Mouse (Mus musculus) stomach, embryonic 15.5 days (tissue): ENCODE results near the gene Chn1. TPM values are rescaled to one million over a fixed set of nuclear protein-coding genes. Genes with fewer than 3 reads are reported as not detected.

Source experiments
- ATAC-seq: fragments of 200-750 bp; cut with Nextera tagmentation; 2 replicates; pipeline ENCODE4 v1.8.0; 2017; ENCODE audit warnings: low read depth, moderate number of reproducible peaks, moderate TSS enrichment; ENCODE audit not compliant: insufficient read depth, low FRiP score
- H3K27ac ChIP-seq: fragments of 300-500 bp; sonication (generic); 2 replicates; pipeline ENCODE4 v1.5.1; 2015; ENCODE audit warnings: mild to moderate bottlenecking, inconsistent platforms
- H3K27me3 ChIP-seq: fragments of 300-500 bp; sonication (generic); replicated peaks from 2 replicates; pipeline ENCODE4 v1.6.1; 2015; ENCODE audit warnings: inconsistent platforms
- H3K36me3 ChIP-seq: fragments of 300-500 bp; sonication (generic); 2 replicates; pipeline ENCODE4 v1.6.1; 2015; ENCODE audit warnings: inconsistent platforms
- H3K4me1 ChIP-seq: fragments of 300-500 bp; sonication (generic); 2 replicates; pipeline ENCODE4 v1.6.1; 2015; ENCODE audit warnings: inconsistent platforms
- H3K4me2 ChIP-seq: fragments of 300-500 bp; sonication (generic); 2 replicates; pipeline ENCODE4 v1.6.1; 2015; ENCODE audit warnings: mild to moderate bottlenecking, inconsistent platforms
- H3K4me3 ChIP-seq: fragments of 300-500 bp; sonication (generic); replicated peaks from 2 replicates; pipeline ENCODE4 v1.5.1; 2015; ENCODE audit warnings: inconsistent platforms
- H3K9ac ChIP-seq: fragments of 300-500 bp; sonication (generic); 2 replicates; pipeline ENCODE4 v1.6.1; 2015; ENCODE audit warnings: inconsistent platforms
- H3K9me3 ChIP-seq: fragments of 300-500 bp; sonication (generic); 2 replicates; pipeline ENCODE4 v1.6.1; 2016; ENCODE audit warnings: inconsistent platforms
- WGBS: fragments of 180-500 bp; shearing (Covaris S2); methylation state at CpG from one replicate; pipeline ENCODE4 v1.1.7; 2015; 5-methylcytosine and 5-hydroxymethylcytosine counted together
- polyA plus RNA-seq: library from polyadenylated mRNA; unstranded; fragments of >200 nt; fragmentation: Nextera tagmentation; extraction: Ambion mirVana; gene quantifications from 2 replicates; pipeline ENCODE4 v1.2.1, GENCODE M21; 2015

Chn1 gene
- polyA plus RNA-seq, 1 experiment from 2014 or later, result 15.8 TPM

GRCm38 (mm10) chr2:73659726-73660565 is 115.2 kb downstream of the Chn1 start:
- Histone ChIP-seq H3K36me3 (no peaks in the 10 kb centered on the region), H3K4me1 (0 out of 2 replicates have a peak, but pooled peaks cover 8% of the 10 kb centered on the region), H3K4me2 (peak overlapping the region; percentile 49), H3K4me3 (peak overlapping the region; percentile 29), H3K9ac (peak overlapping the region; percentile 8; the same call in 1 of the 2 replicates), H3K9me3 (no peaks in the 10 kb centered on the region), H3K27ac (peak overlapping the region; percentile 17; the same call in 1 of the 2 replicates), H3K27me3 (no peaks in the 10 kb centered on the region)
- ATAC-seq, result peak; percentile 82; the same call in 1 of the 2 replicates
- WGBS, result 34% methylated on average over 18 of the region's 18 CpGs

GRCm38 (mm10) chr2:73659041-73659440 is 116.1 kb downstream of the Chn1 start:
- no peaks in the 10 kb centered on the region for H3K36me3 ChIP-seq
- no peak overlapping the region for H3K27ac ChIP-seq
- H3K4me2 ChIP-seq, result no peak overlapping the region
- H3K9ac ChIP-seq, result no peak overlapping the region
- no peak overlapping the region for H3K4me3 ChIP-seq
- 63% methylated on average over 8 of the region's 8 CpGs for WGBS
- H3K9me3 ChIP-seq, result no peaks in the 10 kb centered on the region
- ATAC-seq, result no peak
- 0 out of 2 replicates have a peak, but pooled peaks cover 8% of the 10 kb centered on the region for H3K4me1 ChIP-seq
- no peaks in the 10 kb centered on the region for H3K27me3 ChIP-seq

GRCm38 (mm10) chr2:73657961-73658360 is 117.2 kb downstream of the Chn1 start:
- no peak overlapping the region for H3K27ac ChIP-seq
- no peaks in the 10 kb centered on the region for H3K27me3 ChIP-seq
- no peaks in the 10 kb centered on the region for H3K9me3 ChIP-seq
- no peak for ATAC-seq
- 0 out of 2 replicates have a peak, but pooled peaks cover 8% of the 10 kb centered on the region for H3K4me1 ChIP-seq
- H3K9ac ChIP-seq, result no peak overlapping the region
- no peak overlapping the region for H3K4me3 ChIP-seq
- WGBS, result 76% methylated on average over 3 of the region's 3 CpGs
- H3K36me3 ChIP-seq, result no peaks in the 10 kb centered on the region
- no peak overlapping the region for H3K4me2 ChIP-seq

GRCm38 (mm10) chr2:73657151-73657550 is 118.0 kb downstream of the Chn1 start:
- Histone ChIP-seq H3K9me3 (no peaks in the 10 kb centered on the region), H3K27ac (no peak overlapping the region), H3K4me1 (0 out of 2 replicates have a peak, but pooled peaks cover 8% of the 10 kb centered on the region), H3K9ac (no peak overlapping the region), H3K27me3 (no peaks in the 10 kb centered on the region), H3K36me3 (no peaks in the 10 kb centered on the region), H3K4me2 (no peak overlapping the region), H3K4me3 (no peak overlapping the region)
- WGBS, result 47% methylated on average over 7 of the region's 7 CpGs
- ATAC-seq, result 0 out of 2 replicates have a peak, but pooled peaks have one; percentile 55

- no peak overlapping the region for H3K27ac ChIP-seq
These were observed 119.5 kb downstream of the Chn1 start for GRCm38 (mm10) chr2:73655663-73656062.

GRCm38 (mm10) chr2:73654892-73655243 is 120.3 kb downstream of the Chn1 start:
- 50% methylated on average over 1 of the region's 1 CpGs for WGBS
- H3K4me1 ChIP-seq, result 0 out of 2 replicates have a peak, but pooled peaks cover 2% of the 10 kb centered on the region
- no peak overlapping the region for H3K4me3 ChIP-seq
- H3K9me3 ChIP-seq, result no peaks in the 10 kb centered on the region
- no peak overlapping the region for H3K4me2 ChIP-seq
- no peaks in the 10 kb centered on the region for H3K36me3 ChIP-seq
- no peak for ATAC-seq
- H3K27me3 ChIP-seq, result no peaks in the 10 kb centered on the region
- H3K9ac ChIP-seq, result no peak overlapping the region
- H3K27ac ChIP-seq, result no peak overlapping the region

More at GRCm38 (mm10) chr2:73655663-73656062, 119.5 kb downstream of the Chn1 start:
- 0 out of 2 replicates have a peak, but pooled peaks cover 4% of the 10 kb centered on the region for H3K4me1 ChIP-seq
- no peak for ATAC-seq
- no peaks in the 10 kb centered on the region for H3K9me3 ChIP-seq
- WGBS, result 78% methylated on average over 4 of the region's 4 CpGs
- H3K36me3 ChIP-seq, result no peaks in the 10 kb centered on the region
- H3K27me3 ChIP-seq, result no peaks in the 10 kb centered on the region
- no peak overlapping the region for H3K4me3 ChIP-seq
- H3K4me2 ChIP-seq, result no peak overlapping the region
- no peak overlapping the region for H3K9ac ChIP-seq

GRCm38 (mm10) chr2:73654059-73654891 is 120.9 kb downstream of the Chn1 start:
- ATAC-seq, result no peak
- H3K27ac ChIP-seq, result no peak overlapping the region
- 0 out of 2 replicates have a peak, but pooled peaks cover 2% of the 10 kb centered on the region for H3K4me1 ChIP-seq
- H3K4me3 ChIP-seq, result no peak overlapping the region
- no peaks in the 10 kb centered on the region for H3K9me3 ChIP-seq
- H3K4me2 ChIP-seq, result no peak overlapping the region
- WGBS, result 53% methylated on average over 4 of the region's 4 CpGs
- no peaks in the 10 kb centered on the region for H3K36me3 ChIP-seq
- no peak overlapping the region for H3K9ac ChIP-seq
- no peaks in the 10 kb centered on the region for H3K27me3 ChIP-seq

GRCm38 (mm10) chr2:73637688-73638087 is 137.5 kb downstream of the Chn1 start:
- no peaks in the 10 kb centered on the region for H3K36me3 ChIP-seq

GRCm38 (mm10) chr2:73636387-73636786 is 138.8 kb downstream of the Chn1 start:
- no peaks in the 10 kb centered on the region for H3K36me3 ChIP-seq
- WGBS, result 55% methylated on average over 3 of the region's 3 CpGs
- no peak overlapping the region for H3K9ac ChIP-seq
- no peaks in the 10 kb centered on the region for H3K27me3 ChIP-seq
- no peaks in the 10 kb centered on the region for H3K9me3 ChIP-seq
- no peak overlapping the region for H3K27ac ChIP-seq
- H3K4me1 ChIP-seq, result no peaks in the 10 kb centered on the region
- H3K4me2 ChIP-seq, result no peak overlapping the region
- no peak for ATAC-seq
- no peak overlapping the region for H3K4me3 ChIP-seq

More at GRCm38 (mm10) chr2:73637688-73638087, 137.5 kb downstream of the Chn1 start:
- WGBS, result 96% methylated on average over 6 of the region's 6 CpGs
- H3K27me3 ChIP-seq, result no peaks in the 10 kb centered on the region
- H3K4me1 ChIP-seq, result no peaks in the 10 kb centered on the region
- no peak for ATAC-seq
- H3K9ac ChIP-seq, result no peak overlapping the region
- no peak overlapping the region for H3K4me2 ChIP-seq
- no peak overlapping the region for H3K27ac ChIP-seq
- no peak overlapping the region for H3K4me3 ChIP-seq
- H3K9me3 ChIP-seq, result no peaks in the 10 kb centered on the region

- 88% methylated on average over 7 of the region's 7 CpGs for WGBS
- no peaks in the 10 kb centered on the region for H3K4me1 ChIP-seq
- H3K9ac ChIP-seq, result no peak overlapping the region
These were observed 143.3 kb downstream of the Chn1 start for GRCm38 (mm10) chr2:73631816-73632215.

GRCm38 (mm10) chr2:73618486-73619052 is 156.6 kb downstream of the Chn1 start:
- Histone ChIP-seq H3K9ac (no peak overlapping the region), H3K36me3 (no peaks in the 10 kb centered on the region), H3K27me3 (no peaks in the 10 kb centered on the region), H3K27ac (no peak overlapping the region), H3K9me3 (no peaks in the 10 kb centered on the region), H3K4me1 (no peaks in the 10 kb centered on the region), H3K4me3 (no peak overlapping the region), H3K4me2 (no peak overlapping the region)
- 50% methylated on average over 4 of the region's 4 CpGs for WGBS
- ATAC-seq, result no peak

More at GRCm38 (mm10) chr2:73631816-73632215, 143.3 kb downstream of the Chn1 start:
- no peak for ATAC-seq
- H3K27ac ChIP-seq, result no peak overlapping the region
- no peaks in the 10 kb centered on the region for H3K9me3 ChIP-seq
- no peak overlapping the region for H3K4me2 ChIP-seq
- H3K36me3 ChIP-seq, result no peaks in the 10 kb centered on the region
- no peak overlapping the region for H3K4me3 ChIP-seq
- no peaks in the 10 kb centered on the region for H3K27me3 ChIP-seq
